Mouse (Mus musculus) myocyte (in vitro differentiated cells): ENCODE measurements around the gene Evx2. TPM values are rescaled to one million over a fixed set of nuclear protein-coding genes. Genes with fewer than 3 reads are reported as not detected.

Experiments
- H3K27me3 ChIP-seq: one replicate; pipeline ENCODE4 v1.6.1; 2011; ENCODE audit not compliant: control insufficient read depth, insufficient read depth, insufficient read length
- H3K36me3 ChIP-seq: one replicate; pipeline ENCODE4 v1.6.1; 2011; ENCODE audit not compliant: control insufficient read depth, insufficient read depth
- H3K4me2 ChIP-seq: one replicate; pipeline ENCODE4 v1.6.1; 2011; ENCODE audit warnings: low read depth, control low read depth
- H3K4me3 ChIP-seq: one replicate; pipeline ENCODE4 v1.5.1; 2011; ENCODE audit warnings: mild to moderate bottlenecking, control low read depth, moderate library complexity
- H3K79me2 ChIP-seq: one replicate; pipeline ENCODE4 v1.6.1; 2011; ENCODE audit not compliant: control insufficient read depth, insufficient read depth
- H3ac ChIP-seq: one replicate; pipeline ENCODE4 v1.6.1; 2011; ENCODE audit not compliant: control insufficient read depth, insufficient read length
- CEBPB ChIP-seq: IDR thresholded peaks from 2 replicates; pipeline ENCODE4 v1.6.1; 2011; ENCODE audit warnings: mild to moderate bottlenecking, moderate library complexity; ENCODE audit not compliant: poor library complexity, insufficient read depth, severe bottlenecking
- E2F4 ChIP-seq: IDR thresholded peaks from one replicate; pipeline ENCODE4 v1.6.1; 2011; ENCODE audit warnings: mild to moderate bottlenecking, control low read depth, moderate library complexity; ENCODE audit not compliant: insufficient read depth
- MAX ChIP-seq: IDR thresholded peaks from one replicate; pipeline ENCODE4 v1.6.1; 2011; ENCODE audit warnings: low read depth, mild to moderate bottlenecking, control low read depth
- MYOD1 ChIP-seq, 3 experiments: IDR thresholded peaks; one replicate each; pipeline ENCODE4 v1.6.1; 2011; ENCODE audit warnings: control low read depth in 2 of 3, low read depth in 2 of 3, mild to moderate bottlenecking in 2 of 3, moderate library complexity in 1 of 3; ENCODE audit not compliant: insufficient read length in 2 of 3, control insufficient read depth in 1 of 3
- MYOG ChIP-seq, 3 experiments: IDR thresholded peaks; one replicate each; pipeline ENCODE4 v1.6.1; 2011; ENCODE audit warnings: control low read depth in 2 of 3, low read depth in 2 of 3, mild to moderate bottlenecking in 2 of 3; ENCODE audit not compliant: insufficient read length in 2 of 3, control insufficient read depth in 1 of 3, insufficient read depth in 1 of 3
- POLR2A ChIP-seq: IDR thresholded peaks from one replicate; pipeline ENCODE4 v1.6.1; 2011; ENCODE audit warnings: low read depth, mild to moderate bottlenecking, control low read depth, moderate library complexity; ENCODE audit not compliant: insufficient read length
- POLR2AphosphoS2 ChIP-seq: IDR thresholded peaks from one replicate; pipeline ENCODE4 v1.6.1; 2011; ENCODE audit warnings: low read depth, control low read depth; ENCODE audit not compliant: insufficient read length
- REST ChIP-seq: IDR thresholded peaks from one replicate; pipeline ENCODE4 v1.6.1; 2011; ENCODE audit warnings: mild to moderate bottlenecking, control low read depth, moderate library complexity; ENCODE audit not compliant: insufficient read depth, insufficient read length
- SRF ChIP-seq: IDR thresholded peaks from one replicate; pipeline ENCODE4 v1.6.1; 2011; ENCODE audit warnings: low read depth; ENCODE audit not compliant: control insufficient read depth, insufficient read length
- TCF12 ChIP-seq: IDR thresholded peaks from one replicate; pipeline ENCODE4 v1.6.1; 2011; ENCODE audit warnings: mild to moderate bottlenecking, control low read depth; ENCODE audit not compliant: poor library complexity, insufficient read depth, severe bottlenecking
- TCF3 ChIP-seq: IDR thresholded peaks from one replicate; pipeline ENCODE4 v1.6.1; 2011; ENCODE audit warnings: low read depth, control low read depth; ENCODE audit not compliant: insufficient read length
- USF1 ChIP-seq: IDR thresholded peaks from one replicate; pipeline ENCODE4 v1.6.1; 2011; ENCODE audit warnings: low read depth, mild to moderate bottlenecking, control low read depth, moderate library complexity
- polyA plus RNA-seq: library from polyadenylated mRNA; unstranded; fragments of >200 nt; fragmentation: generic; extraction: Trizol; gene quantifications from one replicate; pipeline ENCODE4 v1.2.1, GENCODE M21; 2012; ENCODE audit warnings: missing spikeins

The Evx2 gene
- polyA plus RNA-seq, 1 experiment: not detected

GRCm38 (mm10) chr2:74680561-74681398, 21.4 kb upstream of the Evx2 start:
- TF ChIP-seq MAX (no peak), TCF3 (no peak), MYOG (IDR thresholded peaks at IDR 0.05; ENCODE audit: control insufficient read depth in 1 of 3, insufficient read depth in 1 of 3, insufficient read length in 2 of 3, low read depth in 2 of 3) (no peak), MYOD1 (IDR thresholded peaks at IDR 0.05; ENCODE audit: control insufficient read depth in 1 of 3, insufficient read length in 2 of 3, low read depth in 2 of 3) (no peak), REST (no peak), E2F4 (no peak), CEBPB (no peak), TCF12 (no peak), SRF (no peak), USF1 (no peak), POLR2A (no peak), POLR2AphosphoS2 (no peak)
- H3K4me3 ChIP-seq: no peak overlapping the region
- H3K4me2 ChIP-seq: no peak overlapping the region
- no peaks in the 10 kb centered on the region for H3K36me3 ChIP-seq
- peaks cover 59% of the 10 kb centered on the region for H3K27me3 ChIP-seq
- no peak overlapping the region for H3ac ChIP-seq
- no peaks in the 10 kb centered on the region for H3K79me2 ChIP-seq

GRCm38 (mm10) chr2:74679980-74680379, 20.6 kb upstream of the Evx2 start:
- TF ChIP-seq MYOD1 (IDR thresholded peaks at IDR 0.05; ENCODE audit: control insufficient read depth in 1 of 3, insufficient read length in 2 of 3, low read depth in 2 of 3) (no peak), MYOG (IDR thresholded peaks at IDR 0.05; ENCODE audit: control insufficient read depth in 1 of 3, insufficient read depth in 1 of 3, insufficient read length in 2 of 3, low read depth in 2 of 3) (no peak), POLR2AphosphoS2 (no peak), SRF (no peak), REST (no peak), TCF12 (no peak), POLR2A (no peak), CEBPB (no peak), USF1 (no peak), TCF3 (no peak), E2F4 (no peak), MAX (no peak)
- H3ac ChIP-seq: no peak overlapping the region
- no peak overlapping the region for H3K4me3 ChIP-seq
- peaks cover 67% of the 10 kb centered on the region for H3K27me3 ChIP-seq
- H3K36me3 ChIP-seq: no peaks in the 10 kb centered on the region
- no peaks in the 10 kb centered on the region for H3K79me2 ChIP-seq
- no peak overlapping the region for H3K4me2 ChIP-seq

GRCm38 (mm10) chr2:74679596-74679971, 20.2 kb upstream of the Evx2 start:
- H3K4me2 ChIP-seq: no peak overlapping the region
- H3K36me3 ChIP-seq: no peaks in the 10 kb centered on the region
- no peaks in the 10 kb centered on the region for H3K79me2 ChIP-seq
- peaks cover 71% of the 10 kb centered on the region for H3K27me3 ChIP-seq
- H3ac ChIP-seq: no peak overlapping the region
- no peak overlapping the region for H3K4me3 ChIP-seq
- TF ChIP-seq TCF12 (no peak), POLR2AphosphoS2 (no peak), E2F4 (no peak), MYOG (IDR thresholded peaks at IDR 0.05; ENCODE audit: control insufficient read depth in 1 of 3, insufficient read depth in 1 of 3, insufficient read length in 2 of 3, low read depth in 2 of 3) (no peak), CEBPB (no peak), MAX (no peak), POLR2A (no peak), SRF (no peak)

GRCm38 (mm10) chr2:74678891-74679595, 19.7 kb upstream of the Evx2 start, which contains the start of gene Hoxd11:
Gene Hoxd11 (plus strand): TSS chr2:74679557.
- TF ChIP-seq TCF3: no peak
- TF ChIP-seq CEBPB: no peak
- TF ChIP-seq E2F4: no peak
- no peak for TF ChIP-seq MYOG (IDR thresholded peaks at IDR 0.05; ENCODE audit: control insufficient read depth in 1 of 3, insufficient read depth in 1 of 3, insufficient read length in 2 of 3, low read depth in 2 of 3)
- TF ChIP-seq TCF12: no peak
- no peak for TF ChIP-seq MYOD1 (IDR thresholded peaks at IDR 0.05; ENCODE audit: control insufficient read depth in 1 of 3, insufficient read length in 2 of 3, low read depth in 2 of 3)
- TF ChIP-seq USF1: no peak
- no peak for TF ChIP-seq REST
- no peak for TF ChIP-seq POLR2A
- TF ChIP-seq POLR2AphosphoS2: no peak
- no peak for TF ChIP-seq MAX
- Histone ChIP-seq H3K4me2 (no peak within 1 kb of the TSS), H3K36me3 (no peaks in the 10 kb centered on the region), H3K27me3 (peaks cover 76% of the 10 kb centered on the region), H3ac (no peak within 1 kb of the TSS), H3K4me3 (no peak within 1 kb of the TSS), H3K79me2 (no peaks in the 10 kb centered on the region)
